Mouse (Mus musculus) lung, embryonic 14.5 days (tissue): Measurements from ENCODE around the gene Papolg. TPM values are rescaled to one million over a fixed set of nuclear protein-coding genes. Genes with fewer than 3 reads are reported as not detected.

ENCODE experiments used
- ATAC-seq: fragments of 200-750 bp; cut with Nextera tagmentation; 2 replicates; pipeline ENCODE4 v1.8.0; 2017; ENCODE audit warnings: mild to moderate bottlenecking, moderate TSS enrichment, moderate library complexity; ENCODE audit not compliant: insufficient read depth
- DNase-seq: peaks from one replicate; pipeline ENCODE4 v3.0.0-alpha.2; 2015
- H3K27ac ChIP-seq: fragments of 300-500 bp; sonication (generic); 2 replicates; pipeline ENCODE4 v1.5.1; 2014; ENCODE audit warnings: low read depth, mild to moderate bottlenecking, moderate library complexity
- H3K27me3 ChIP-seq: fragments of 300-500 bp; sonication (generic); 2 replicates; pipeline ENCODE4 v1.6.1; 2014; ENCODE audit warnings: low read length, control low read depth; ENCODE audit not compliant: insufficient read depth
- H3K36me3 ChIP-seq: fragments of 300-500 bp; sonication (generic); 2 replicates; pipeline ENCODE4 v1.6.1; 2014; ENCODE audit warnings: control low read depth; ENCODE audit not compliant: insufficient read depth
- H3K4me1 ChIP-seq: fragments of 300-500 bp; sonication (generic); 2 replicates; pipeline ENCODE4 v1.6.1; 2014; ENCODE audit warnings: antibody characterized with exemption, control low read depth; ENCODE audit not compliant: insufficient read depth
- H3K4me2 ChIP-seq: fragments of 300-500 bp; sonication (generic); 2 replicates; pipeline ENCODE4 v1.6.1; 2014; ENCODE audit warnings: mild to moderate bottlenecking
- H3K4me3 ChIP-seq: fragments of 300-500 bp; sonication (generic); 2 replicates; pipeline ENCODE4 v1.5.1; 2014; ENCODE audit warnings: low read depth, low read length
- H3K9ac ChIP-seq: fragments of 300-500 bp; sonication (generic); 2 replicates; pipeline ENCODE4 v1.6.1; 2014
- H3K9me3 ChIP-seq: fragments of 300-500 bp; sonication (generic); 2 replicates; pipeline ENCODE4 v1.6.1; 2016; ENCODE audit warnings: low read depth, low read length, control low read depth
- CTCF ChIP-seq: IDR thresholded peaks from 2 replicates; pipeline ENCODE4 v1.5.1; 2016; ENCODE audit warnings: antibody characterized with exemption, low read depth
- WGBS: fragments of 180-500 bp; shearing (Covaris S2); extraction: QIAGEN DNeasy Blood & Tissue Kit; methylation state at CpG from one replicate; pipeline ENCODE4 v1.1.7; 2014; 5-methylcytosine and 5-hydroxymethylcytosine counted together
- polyA plus RNA-seq: library from polyadenylated mRNA; unstranded; fragments of >200 nt; fragmentation: Nextera tagmentation; extraction: Ambion mirVana; gene quantifications from 2 replicates; pipeline ENCODE4 v1.2.1, GENCODE M21; 2014

Papolg gene
- polyA plus RNA-seq, 1 experiment from 2014 or later = 15.8 TPM

- ATAC-seq = no peak
- no peaks in the 10 kb centered on the region for H3K27me3 ChIP-seq
- no peaks in the 10 kb centered on the region for H3K4me1 ChIP-seq
- no peaks in the 10 kb centered on the region for H3K9me3 ChIP-seq
- no peak overlapping the region for H3K4me3 ChIP-seq
- DNase-seq = no peak
- TF ChIP-seq CTCF = no peak
- H3K9ac ChIP-seq = no peak overlapping the region
- H3K36me3 ChIP-seq = peaks cover 75% of the 10 kb centered on the region
- no peak overlapping the region for H3K4me2 ChIP-seq
- no peak overlapping the region for H3K27ac ChIP-seq
- 83% methylated on average over 2 of the region's 2 CpGs for WGBS
Measured at GRCm38 (mm10) chr11:23864326-23864725, 30.7 kb downstream of the Papolg start.

GRCm38 (mm10) chr11:23856723-23857112 lies 38.3 kb downstream of the Papolg start:
- H3K27ac ChIP-seq = no peak overlapping the region
- no peaks in the 10 kb centered on the region for H3K27me3 ChIP-seq
- H3K9me3 ChIP-seq = no peaks in the 10 kb centered on the region
- DNase-seq (no peak), ATAC-seq (no peak)
- no peak overlapping the region for H3K9ac ChIP-seq
- WGBS = 75% methylated on average over 4 of the region's 4 CpGs
- no peak overlapping the region for H3K4me2 ChIP-seq
- H3K4me3 ChIP-seq = no peak overlapping the region
- TF ChIP-seq CTCF = no peak
- peaks cover 43% of the 10 kb centered on the region for H3K36me3 ChIP-seq
- no peaks in the 10 kb centered on the region for H3K4me1 ChIP-seq

GRCm38 (mm10) chr11:23856054-23856722 lies 38.9 kb downstream of the Papolg start:
- H3K4me2 ChIP-seq = no peak overlapping the region

GRCm38 (mm10) chr11:23855182-23855802 lies 39.8 kb downstream of the Papolg start:
- 15% methylated on average over 3 of the region's 3 CpGs for WGBS

More at GRCm38 (mm10) chr11:23856054-23856722, 38.9 kb downstream of the Papolg start:
- Histone ChIP-seq H3K4me3 (no peak overlapping the region), H3K9ac (no peak overlapping the region), H3K4me1 (no peaks in the 10 kb centered on the region), H3K27me3 (no peaks in the 10 kb centered on the region), H3K27ac (no peak overlapping the region), H3K9me3 (no peaks in the 10 kb centered on the region), H3K36me3 (peaks cover 38% of the 10 kb centered on the region)
- WGBS = 67% methylated on average over 7 of the region's 7 CpGs
- DNase-seq (no peak), ATAC-seq (no peak; the same call in 1 of the 2 replicates)
- TF ChIP-seq CTCF = no peak

GRCm38 (mm10) chr11:23853306-23853705 lies 41.7 kb downstream of the Papolg start:
- no peak for ATAC-seq

More at GRCm38 (mm10) chr11:23855182-23855802, 39.8 kb downstream of the Papolg start:
- no peaks in the 10 kb centered on the region for H3K27me3 ChIP-seq
- H3K36me3 ChIP-seq = peaks cover 32% of the 10 kb centered on the region
- H3K4me1 ChIP-seq = no peaks in the 10 kb centered on the region
- DNase-seq (peak; percentile 80), ATAC-seq (peak; percentile 52; the same call in 1 of the 2 replicates)
- H3K9me3 ChIP-seq = no peaks in the 10 kb centered on the region
- H3K9ac ChIP-seq = no peak overlapping the region
- H3K4me2 ChIP-seq = no peak overlapping the region
- no peak overlapping the region for H3K4me3 ChIP-seq
- peak; percentile 75 for TF ChIP-seq CTCF
- no peak overlapping the region for H3K27ac ChIP-seq

GRCm38 (mm10) chr11:23846016-23846815 lies 48.8 kb downstream of the Papolg start:
- H3K4me3 ChIP-seq = no peak overlapping the region
- no peak for TF ChIP-seq CTCF
- H3K27ac ChIP-seq = no peak overlapping the region
- no peaks in the 10 kb centered on the region for H3K4me1 ChIP-seq
- WGBS = 52% methylated on average over 22 of the region's 22 CpGs
- H3K9me3 ChIP-seq = no peaks in the 10 kb centered on the region
- H3K36me3 ChIP-seq = no peaks in the 10 kb centered on the region
- H3K4me2 ChIP-seq = no peak overlapping the region
- no peak overlapping the region for H3K9ac ChIP-seq
- 0 out of 2 replicates have a peak, but pooled peaks have one; percentile 14 for ATAC-seq
- no peak for DNase-seq
- H3K27me3 ChIP-seq = no peaks in the 10 kb centered on the region

More at GRCm38 (mm10) chr11:23853306-23853705, 41.7 kb downstream of the Papolg start:
- no peak for TF ChIP-seq CTCF
- H3K4me1 ChIP-seq = no peaks in the 10 kb centered on the region
- H3K36me3 ChIP-seq = peaks cover 15% of the 10 kb centered on the region
- H3K4me3 ChIP-seq = no peak overlapping the region
- no peaks in the 10 kb centered on the region for H3K9me3 ChIP-seq
- no peaks in the 10 kb centered on the region for H3K27me3 ChIP-seq
- H3K4me2 ChIP-seq = no peak overlapping the region
- DNase-seq = no peak
- no peak overlapping the region for H3K27ac ChIP-seq
- WGBS = 74% methylated on average over 5 of the region's 5 CpGs
- H3K9ac ChIP-seq = no peak overlapping the region

GRCm38 (mm10) chr11:23823244-23823643 lies 71.8 kb downstream of the Papolg start:
- H3K27me3 ChIP-seq = no peaks in the 10 kb centered on the region
- H3K9me3 ChIP-seq = no peaks in the 10 kb centered on the region
- H3K36me3 ChIP-seq = no peaks in the 10 kb centered on the region
- TF ChIP-seq CTCF = no peak
- H3K4me1 ChIP-seq = no peaks in the 10 kb centered on the region
- no peak overlapping the region for H3K27ac ChIP-seq
- no peak overlapping the region for H3K4me2 ChIP-seq
- no peak overlapping the region for H3K4me3 ChIP-seq
- WGBS = 71% methylated on average over 3 of the region's 3 CpGs
- H3K9ac ChIP-seq = no peak overlapping the region
- no peak for DNase-seq
- ATAC-seq = no peak
